Mouse (Mus musculus): ENCODE results near the gene Unc13c. TPM values are rescaled to one million over a fixed set of nuclear protein-coding genes. Genes with fewer than 3 reads are reported as not detected.

Gene Unc13c
- polyA plus RNA-seq, 1 experiment: not detected

- H3K36me3 ChIP-seq (ENCODE audit: control insufficient read depth): no peaks in the 10 kb centered on the region
- no peaks in the 10 kb centered on the region for H3K27me3 ChIP-seq (ENCODE audit: control insufficient read depth)
- no peak overlapping the region for H3K4me3 ChIP-seq (replicated peaks)
- H3K9me3 ChIP-seq (ENCODE audit: control insufficient read depth, low read length): peaks cover 9% of the 10 kb centered on the region
- H3K4me1 ChIP-seq (ENCODE audit: control insufficient read depth): no peaks in the 10 kb centered on the region
- TF ChIP-seq TAL1 (IDR thresholded peaks at IDR 0.05; ENCODE audit: low read length) (no peak), GATA1 (IDR thresholded peaks at IDR 0.05; ENCODE audit: low read length) (no peak)
Measured at GRCm38 (mm10) chr9:73612896-73613295, 355.9 kb downstream of the Unc13c start.

- Histone ChIP-seq H3K9me3 (ENCODE audit: control insufficient read depth, low read length) (no peaks in the 10 kb centered on the region), H3K36me3 (ENCODE audit: control insufficient read depth) (no peaks in the 10 kb centered on the region), H3K4me3 (replicated peaks) (no peak overlapping the region), H3K27me3 (ENCODE audit: control insufficient read depth) (no peaks in the 10 kb centered on the region), H3K4me1 (ENCODE audit: control insufficient read depth) (no peaks in the 10 kb centered on the region)
- TF ChIP-seq GATA1 (IDR thresholded peaks at IDR 0.05; ENCODE audit: low read length) (no peak), TAL1 (IDR thresholded peaks at IDR 0.05; ENCODE audit: low read length) (no peak)
Measured at GRCm38 (mm10) chr9:73603921-73604320, 364.8 kb downstream of the Unc13c start.

- Histone ChIP-seq H3K36me3 (ENCODE audit: control insufficient read depth) (no peaks in the 10 kb centered on the region), H3K27me3 (ENCODE audit: control insufficient read depth) (no peaks in the 10 kb centered on the region), H3K9me3 (ENCODE audit: control insufficient read depth, low read length) (no peaks in the 10 kb centered on the region), H3K4me1 (ENCODE audit: control insufficient read depth) (no peaks in the 10 kb centered on the region), H3K4me3 (replicated peaks) (no peak overlapping the region)
- TF ChIP-seq GATA1 (IDR thresholded peaks at IDR 0.05; ENCODE audit: low read length) (no peak), TAL1 (IDR thresholded peaks at IDR 0.05; ENCODE audit: low read length) (no peak; the same call in 2 of the 3 replicates)
Measured at GRCm38 (mm10) chr9:73565558-73565957, 403.2 kb downstream of the Unc13c start.

GRCm38 (mm10) chr9:73560037-73560436 lies 408.7 kb downstream of the Unc13c start:
- no peaks in the 10 kb centered on the region for H3K4me1 ChIP-seq (ENCODE audit: control insufficient read depth)
- peaks cover 2% of the 10 kb centered on the region; the same call in 1 of the 2 replicates for H3K9me3 ChIP-seq (ENCODE audit: control insufficient read depth, low read length)
- H3K4me3 ChIP-seq (replicated peaks): no peak overlapping the region
- no peak for TF ChIP-seq TAL1 (IDR thresholded peaks at IDR 0.05; ENCODE audit: low read length)
- no peak for TF ChIP-seq GATA1 (IDR thresholded peaks at IDR 0.05; ENCODE audit: low read length)
- no peaks in the 10 kb centered on the region for H3K27me3 ChIP-seq (ENCODE audit: control insufficient read depth)
- no peaks in the 10 kb centered on the region for H3K36me3 ChIP-seq (ENCODE audit: control insufficient read depth)

- no peak for TF ChIP-seq GATA1 (IDR thresholded peaks at IDR 0.05; ENCODE audit: low read length)
- TF ChIP-seq TAL1 (IDR thresholded peaks at IDR 0.05; ENCODE audit: low read length): no peak
- peaks cover 2% of the 10 kb centered on the region; the same call in 1 of the 2 replicates for H3K9me3 ChIP-seq (ENCODE audit: control insufficient read depth, low read length)
- H3K4me3 ChIP-seq (replicated peaks): no peak overlapping the region
- no peaks in the 10 kb centered on the region for H3K36me3 ChIP-seq (ENCODE audit: control insufficient read depth)
- no peaks in the 10 kb centered on the region for H3K4me1 ChIP-seq (ENCODE audit: control insufficient read depth)
- H3K27me3 ChIP-seq (ENCODE audit: control insufficient read depth): no peaks in the 10 kb centered on the region
Measured at GRCm38 (mm10) chr9:73557805-73558204, 411.0 kb downstream of the Unc13c start.

GRCm38 (mm10) chr9:73555354-73555753 lies 413.4 kb downstream of the Unc13c start:
- H3K4me3 ChIP-seq (replicated peaks): no peak overlapping the region
- H3K27me3 ChIP-seq (ENCODE audit: control insufficient read depth): no peaks in the 10 kb centered on the region
- no peaks in the 10 kb centered on the region for H3K36me3 ChIP-seq (ENCODE audit: control insufficient read depth)
- no peaks in the 10 kb centered on the region for H3K4me1 ChIP-seq (ENCODE audit: control insufficient read depth)
- TF ChIP-seq GATA1 (IDR thresholded peaks at IDR 0.05; ENCODE audit: low read length): no peak
- TF ChIP-seq TAL1 (IDR thresholded peaks at IDR 0.05; ENCODE audit: low read length): no peak
- H3K9me3 ChIP-seq (ENCODE audit: control insufficient read depth, low read length): peaks cover 2% of the 10 kb centered on the region; the same call in 1 of the 2 replicates

GRCm38 (mm10) chr9:73472568-73472967 lies 496.2 kb downstream of the Unc13c start:
- H3K27me3 ChIP-seq (ENCODE audit: control insufficient read depth): no peaks in the 10 kb centered on the region
- no peaks in the 10 kb centered on the region for H3K4me1 ChIP-seq (ENCODE audit: control insufficient read depth)
- no peak overlapping the region for H3K4me3 ChIP-seq (replicated peaks)
- TF ChIP-seq TAL1 (IDR thresholded peaks at IDR 0.05; ENCODE audit: low read length) (no peak), GATA1 (IDR thresholded peaks at IDR 0.05; ENCODE audit: low read length) (no peak)
- H3K36me3 ChIP-seq (ENCODE audit: control insufficient read depth): no peaks in the 10 kb centered on the region
- H3K9me3 ChIP-seq (ENCODE audit: control insufficient read depth, low read length): no peaks in the 10 kb centered on the region

- Histone ChIP-seq H3K4me1 (ENCODE audit: control insufficient read depth) (no peaks in the 10 kb centered on the region), H3K27me3 (ENCODE audit: control insufficient read depth) (no peaks in the 10 kb centered on the region), H3K4me3 (replicated peaks) (no peak overlapping the region), H3K36me3 (ENCODE audit: control insufficient read depth) (no peaks in the 10 kb centered on the region), H3K9me3 (ENCODE audit: control insufficient read depth, low read length) (peaks cover 4% of the 10 kb centered on the region)
- TF ChIP-seq GATA1 (IDR thresholded peaks at IDR 0.05; ENCODE audit: low read length) (no peak), TAL1 (IDR thresholded peaks at IDR 0.05; ENCODE audit: low read length) (no peak)
Measured at GRCm38 (mm10) chr9:73462027-73462426, 506.7 kb downstream of the Unc13c start.

- TF ChIP-seq TAL1 (IDR thresholded peaks at IDR 0.05; ENCODE audit: low read length) (no peak), GATA1 (IDR thresholded peaks at IDR 0.05; ENCODE audit: low read length) (no peak)
Measured at GRCm38 (mm10) chr9:73450009-73450408, 518.8 kb downstream of the Unc13c start.

GRCm38 (mm10) chr9:73449216-73449615 lies 519.5 kb downstream of the Unc13c start:
- Histone ChIP-seq H3K27me3 (ENCODE audit: control insufficient read depth) (no peaks in the 10 kb centered on the region), H3K4me1 (ENCODE audit: control insufficient read depth) (no peaks in the 10 kb centered on the region), H3K4me3 (replicated peaks) (no peak overlapping the region), H3K9me3 (ENCODE audit: control insufficient read depth, low read length) (peaks cover 10% of the 10 kb centered on the region; the same call in 1 of the 2 replicates), H3K36me3 (ENCODE audit: control insufficient read depth) (no peaks in the 10 kb centered on the region)
- no peak for TF ChIP-seq TAL1 (IDR thresholded peaks at IDR 0.05; ENCODE audit: low read length)
- no peak for TF ChIP-seq GATA1 (IDR thresholded peaks at IDR 0.05; ENCODE audit: low read length)

More at GRCm38 (mm10) chr9:73450009-73450408, 518.8 kb downstream of the Unc13c start:
- Histone ChIP-seq H3K27me3 (ENCODE audit: control insufficient read depth) (no peaks in the 10 kb centered on the region), H3K36me3 (ENCODE audit: control insufficient read depth) (no peaks in the 10 kb centered on the region), H3K4me1 (ENCODE audit: control insufficient read depth) (no peaks in the 10 kb centered on the region), H3K4me3 (replicated peaks) (no peak overlapping the region), H3K9me3 (ENCODE audit: control insufficient read depth, low read length) (peaks cover 10% of the 10 kb centered on the region; the same call in 1 of the 2 replicates)

All from erythroblast, embryonic 14.5 days (primary cell).